Mouse (Mus musculus) embryonic fibroblast, embryonic 13.5 days (primary cell): ENCODE measurements around the gene Stum.

Experiments used
- CTCF ChIP-seq: IDR thresholded peaks from 2 replicates; pipeline ENCODE4 v1.5.1; 2011; ENCODE audit warnings: mild to moderate bottlenecking, control low read depth, low read length, moderate library complexity, borderline replicate concordance; ENCODE audit not compliant: insufficient read depth
- POLR2A ChIP-seq: IDR thresholded peaks from 2 replicates; pipeline ENCODE4 v1.6.1; 2011; ENCODE audit warnings: low read depth, mild to moderate bottlenecking, control low read depth, low read length, moderate library complexity

DNA sequence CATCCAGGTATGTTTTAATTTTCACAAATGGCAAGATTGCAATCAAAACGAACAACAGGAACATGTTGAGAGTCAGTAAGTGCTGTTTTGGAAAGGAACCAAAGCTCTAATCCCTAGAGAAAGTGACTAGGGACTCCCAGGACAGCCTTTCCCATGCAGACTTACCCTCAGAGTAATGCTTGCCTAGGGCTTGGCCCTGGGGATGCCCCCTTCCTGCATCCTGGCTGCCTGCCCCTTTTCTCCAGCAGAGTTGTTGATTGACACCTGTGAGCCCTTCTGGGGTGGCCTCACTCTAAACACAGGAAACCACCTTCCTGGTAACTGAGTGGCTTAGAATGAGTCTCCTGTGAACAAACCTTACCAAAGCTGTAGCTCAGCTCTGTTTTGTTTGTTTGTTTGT, 94.8 kb downstream of the Stum start:
- no peak for TF ChIP-seq CTCF
- TF ChIP-seq POLR2A: no peak
